Mouse (Mus musculus): ENCODE data around the gene Rora. TPM values are rescaled to one million over a fixed set of nuclear protein-coding genes. Genes with fewer than 3 reads are reported as not detected.

Gene Rora
- polyA plus RNA-seq, 1 experiment = 4.5 TPM

- TF ChIP-seq POLR2A (IDR thresholded peaks at IDR 0.05; ENCODE audit: low read depth, low read length) = no peak
- TF ChIP-seq CTCF (IDR thresholded peaks at IDR 0.05; ENCODE audit: extremely low read depth, insufficient read length, insufficient replicate concordance, low read depth, low read length) = no peak
- H3K4me3 ChIP-seq (ENCODE audit: low read depth, low read length) = no peak overlapping the region
- H3K36me3 ChIP-seq (ENCODE audit: control insufficient read depth, insufficient read depth, low read length) = no peaks in the 10 kb centered on the region
- H3K27me3 ChIP-seq (ENCODE audit: control insufficient read depth, insufficient read depth, low read length) = no peaks in the 10 kb centered on the region
- H3K4me1 ChIP-seq (ENCODE audit: control insufficient read depth, insufficient read depth, insufficient read length, low read length) = no peaks in the 10 kb centered on the region
- no peak overlapping the region for H3K27ac ChIP-seq (ENCODE audit: insufficient read depth, low read depth, low read length)
- WGBS = 70% methylated on average over 7 of the region's 7 CpGs
Measured at GRCm38 (mm10) chr9:69164653-69165052, 511.1 kb downstream of the Rora start.

DNA sequence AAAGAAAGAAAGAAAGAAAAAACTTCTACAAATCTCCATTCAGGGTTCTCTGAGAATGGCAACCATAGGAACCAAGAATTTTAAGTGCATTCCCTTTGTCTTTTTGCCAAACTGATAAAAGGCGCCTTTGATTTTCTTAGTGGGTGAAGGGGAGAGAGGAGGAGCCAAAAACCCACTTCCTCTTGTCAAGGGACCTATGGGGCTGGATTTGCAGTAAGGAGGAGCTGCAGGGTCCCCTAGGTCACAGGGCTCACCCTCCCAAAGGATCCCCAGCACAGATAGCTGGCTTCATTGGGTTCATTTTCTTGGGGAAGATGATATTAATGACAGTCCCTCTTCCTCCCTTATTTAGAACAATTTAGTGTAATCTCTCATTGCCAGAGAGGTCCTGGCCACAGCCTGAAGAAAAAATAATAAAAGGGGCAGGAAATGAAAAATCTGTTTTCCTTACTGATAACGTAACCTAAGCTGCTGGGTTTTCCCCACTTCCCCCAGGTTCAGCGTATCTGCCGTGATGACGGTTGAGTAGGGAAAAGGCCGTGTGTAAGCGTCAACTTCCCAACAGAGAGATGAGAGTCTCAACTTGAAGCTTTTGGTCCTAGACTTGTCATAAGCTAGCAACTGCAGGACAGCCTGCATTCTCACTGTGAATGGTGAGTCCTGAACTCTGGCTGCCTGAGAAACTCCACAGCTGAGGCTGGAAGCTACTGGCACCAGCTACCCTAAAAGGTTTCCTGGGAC is 511.7 kb downstream of the Rora start:
- Histone ChIP-seq H3K36me3 (ENCODE audit: control insufficient read depth, insufficient read depth, low read length) (no peaks in the 10 kb centered on the region), H3K4me3 (ENCODE audit: low read depth, low read length) (no peak overlapping the region), H3K27ac (ENCODE audit: insufficient read depth, low read depth, low read length) (no peak overlapping the region), H3K4me1 (ENCODE audit: control insufficient read depth, insufficient read depth, insufficient read length, low read length) (no peaks in the 10 kb centered on the region), H3K27me3 (ENCODE audit: control insufficient read depth, insufficient read depth, low read length) (no peaks in the 10 kb centered on the region)
- WGBS = 65% methylated on average over 7 of the region's 7 CpGs
- no peak for TF ChIP-seq CTCF (IDR thresholded peaks at IDR 0.05; ENCODE audit: extremely low read depth, insufficient read length, insufficient replicate concordance, low read depth, low read length)
- no peak for TF ChIP-seq POLR2A (IDR thresholded peaks at IDR 0.05; ENCODE audit: low read depth, low read length)

DNA sequence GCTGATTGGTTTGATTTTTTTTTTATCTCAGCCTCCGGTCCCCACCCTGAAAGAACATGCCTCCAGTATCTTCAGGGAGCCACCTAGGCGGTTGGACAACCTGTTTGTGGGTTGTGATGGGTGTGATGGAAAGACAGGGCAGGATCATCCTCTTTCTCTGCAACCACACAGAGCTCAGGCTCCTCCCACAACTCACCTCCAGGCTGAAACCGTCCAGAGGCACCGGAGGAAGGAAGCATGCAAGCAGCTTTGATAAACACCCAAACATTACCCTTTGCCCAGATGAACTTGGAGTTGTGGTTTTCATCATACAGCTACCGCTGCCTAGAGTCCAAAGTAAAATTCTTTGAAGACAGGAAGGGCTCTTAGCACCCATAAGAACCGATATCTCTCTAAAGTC is 520.5 kb downstream of the Rora start:
- H3K4me1 ChIP-seq (ENCODE audit: control insufficient read depth, insufficient read depth, insufficient read length, low read length) = no peaks in the 10 kb centered on the region
- TF ChIP-seq CTCF (IDR thresholded peaks at IDR 0.05; ENCODE audit: extremely low read depth, insufficient read length, insufficient replicate concordance, low read depth, low read length) = no peak
- no peak for TF ChIP-seq POLR2A (IDR thresholded peaks at IDR 0.05; ENCODE audit: low read depth, low read length)
- 21% methylated on average over 6 of the region's 6 CpGs for WGBS
- no peak overlapping the region for H3K27ac ChIP-seq (ENCODE audit: insufficient read depth, low read depth, low read length)
- H3K4me3 ChIP-seq (ENCODE audit: low read depth, low read length) = no peak overlapping the region
- H3K36me3 ChIP-seq (ENCODE audit: control insufficient read depth, insufficient read depth, low read length) = no peaks in the 10 kb centered on the region
- H3K27me3 ChIP-seq (ENCODE audit: control insufficient read depth, insufficient read depth, low read length) = no peaks in the 10 kb centered on the region

DNA sequence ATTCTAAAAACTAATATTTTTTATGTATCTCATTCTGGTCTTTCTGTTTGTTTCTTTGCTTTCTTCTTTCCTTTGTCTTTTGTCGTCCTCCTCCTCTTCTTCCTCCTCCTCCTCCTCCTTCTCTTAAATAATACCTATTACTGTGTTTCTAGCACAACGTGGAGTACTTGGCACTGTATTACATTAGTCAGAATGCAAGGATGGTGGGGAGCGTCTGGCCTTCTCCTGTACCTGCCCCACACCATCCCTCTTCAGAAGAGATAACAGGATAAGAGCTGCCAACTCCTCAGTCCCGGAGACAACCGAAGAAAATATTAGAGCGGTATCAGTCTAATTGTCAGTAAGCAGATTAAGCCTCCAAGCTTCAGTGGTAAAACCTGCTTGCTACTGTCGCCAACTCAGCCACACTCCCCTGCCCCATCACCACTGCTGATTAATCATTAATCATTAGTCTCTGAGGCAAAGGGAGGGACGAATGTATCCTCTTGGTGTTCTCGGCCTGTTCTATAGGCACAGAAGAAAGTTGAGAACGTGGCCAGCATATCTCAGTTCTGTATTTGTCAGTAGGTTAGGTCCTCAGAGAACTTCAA is 521.0 kb downstream of the Rora start:
- no peaks in the 10 kb centered on the region for H3K36me3 ChIP-seq (ENCODE audit: control insufficient read depth, insufficient read depth, low read length)
- H3K27me3 ChIP-seq (ENCODE audit: control insufficient read depth, insufficient read depth, low read length) = no peaks in the 10 kb centered on the region
- H3K27ac ChIP-seq (ENCODE audit: insufficient read depth, low read depth, low read length) = no peak overlapping the region
- H3K4me3 ChIP-seq (ENCODE audit: low read depth, low read length) = no peak overlapping the region
- no peak for TF ChIP-seq POLR2A (IDR thresholded peaks at IDR 0.05; ENCODE audit: low read depth, low read length)
- TF ChIP-seq CTCF (IDR thresholded peaks at IDR 0.05; ENCODE audit: extremely low read depth, insufficient read length, insufficient replicate concordance, low read depth, low read length) = no peak
- H3K4me1 ChIP-seq (ENCODE audit: control insufficient read depth, insufficient read depth, insufficient read length, low read length) = no peaks in the 10 kb centered on the region
- 24% methylated on average over 10 of the region's 10 CpGs for WGBS

GRCm38 (mm10) chr9:69176988-69177387 is 523.4 kb downstream of the Rora start:
- H3K27me3 ChIP-seq (ENCODE audit: control insufficient read depth, insufficient read depth, low read length) = no peaks in the 10 kb centered on the region
- H3K27ac ChIP-seq (ENCODE audit: insufficient read depth, low read depth, low read length) = no peak overlapping the region
- no peak for TF ChIP-seq POLR2A (IDR thresholded peaks at IDR 0.05; ENCODE audit: low read depth, low read length)
- no peak for TF ChIP-seq CTCF (IDR thresholded peaks at IDR 0.05; ENCODE audit: extremely low read depth, insufficient read length, insufficient replicate concordance, low read depth, low read length)
- no peaks in the 10 kb centered on the region for H3K36me3 ChIP-seq (ENCODE audit: control insufficient read depth, insufficient read depth, low read length)
- peaks cover 2% of the 10 kb centered on the region; the same call in 1 of the 2 replicates for H3K4me1 ChIP-seq (ENCODE audit: control insufficient read depth, insufficient read depth, insufficient read length, low read length)
- H3K4me3 ChIP-seq (ENCODE audit: low read depth, low read length) = no peak overlapping the region
- 83% methylated on average over 3 of the region's 3 CpGs for WGBS

GRCm38 (mm10) chr9:69179224-69179623 is 525.6 kb downstream of the Rora start:
- H3K4me1 ChIP-seq (ENCODE audit: control insufficient read depth, insufficient read depth, insufficient read length, low read length) = peaks cover 2% of the 10 kb centered on the region; the same call in 1 of the 2 replicates
- no peak overlapping the region for H3K27ac ChIP-seq (ENCODE audit: insufficient read depth, low read depth, low read length)
- WGBS = 68% methylated on average over 8 of the region's 8 CpGs
- TF ChIP-seq CTCF (IDR thresholded peaks at IDR 0.05; ENCODE audit: extremely low read depth, insufficient read length, insufficient replicate concordance, low read depth, low read length) (no peak), POLR2A (IDR thresholded peaks at IDR 0.05; ENCODE audit: low read depth, low read length) (no peak)
- no peaks in the 10 kb centered on the region for H3K36me3 ChIP-seq (ENCODE audit: control insufficient read depth, insufficient read depth, low read length)
- no peak overlapping the region for H3K4me3 ChIP-seq (ENCODE audit: low read depth, low read length)
- no peaks in the 10 kb centered on the region for H3K27me3 ChIP-seq (ENCODE audit: control insufficient read depth, insufficient read depth, low read length)

GRCm38 (mm10) chr9:69180961-69181360 is 527.4 kb downstream of the Rora start:
- Histone ChIP-seq H3K4me3 (ENCODE audit: low read depth, low read length) (no peak overlapping the region), H3K4me1 (ENCODE audit: control insufficient read depth, insufficient read depth, insufficient read length, low read length) (peaks cover 2% of the 10 kb centered on the region; the same call in 1 of the 2 replicates), H3K27ac (ENCODE audit: insufficient read depth, low read depth, low read length) (peak overlapping the region; percentile 8; the same call in 1 of the 2 replicates), H3K27me3 (ENCODE audit: control insufficient read depth, insufficient read depth, low read length) (no peaks in the 10 kb centered on the region), H3K36me3 (ENCODE audit: control insufficient read depth, insufficient read depth, low read length) (no peaks in the 10 kb centered on the region)
- TF ChIP-seq CTCF (IDR thresholded peaks at IDR 0.05; ENCODE audit: extremely low read depth, insufficient read length, insufficient replicate concordance, low read depth, low read length) (no peak), POLR2A (IDR thresholded peaks at IDR 0.05; ENCODE audit: low read depth, low read length) (no peak)
- 26% methylated on average over 3 of the region's 3 CpGs for WGBS
